Mouse (Mus musculus) spleen, postnatal 14 days (tissue): ENCODE data around the gene Grb7.

ENCODE experiments used
- DNase-seq, 2 experiments: peaks; one replicate each; pipeline ENCODE4 v3.0.0; 2021 to 2022; ENCODE audit warnings: low spot score in 2 of 2

Gene Grb7

GRCm38 (mm10) chr11:98469761-98470714 is 23.8 kb downstream of the Grb7 start:
- DNase-seq: no peak

- no peak for DNase-seq
These were observed 24.6 kb downstream of the Grb7 start for GRCm38 (mm10) chr11:98470795-98471194.

GRCm38 (mm10) chr11:98472696-98473095 is 26.5 kb downstream of the Grb7 start:
- no peak for DNase-seq

GRCm38 (mm10) chr11:98473916-98474479 is 27.8 kb downstream of the Grb7 start:
- no peak for DNase-seq

GRCm38 (mm10) chr11:98474967-98475366 is 28.8 kb downstream of the Grb7 start:
- no peak for DNase-seq

- no peak for DNase-seq
These were observed 29.6 kb downstream of the Grb7 start for GRCm38 (mm10) chr11:98475630-98476433.

- DNase-seq: no peak
These were observed 30.2 kb downstream of the Grb7 start for GRCm38 (mm10) chr11:98476434-98476807.

- DNase-seq: no peak
These were observed 31.0 kb downstream of the Grb7 start for GRCm38 (mm10) chr11:98477011-98477701.

- no peak for DNase-seq
These were observed 33.1 kb downstream of the Grb7 start for GRCm38 (mm10) chr11:98479026-98479939.

- DNase-seq: no peak
These were observed 33.8 kb downstream of the Grb7 start for GRCm38 (mm10) chr11:98479940-98480497.

- no peak for DNase-seq
These were observed 35.0 kb downstream of the Grb7 start for GRCm38 (mm10) chr11:98481231-98481630.

GRCm38 (mm10) chr11:98482067-98482466 is 35.9 kb downstream of the Grb7 start:
- no peak for DNase-seq

- DNase-seq: no peak
These were observed 39.6 kb downstream of the Grb7 start for GRCm38 (mm10) chr11:98485749-98486148.

- DNase-seq: no peak
These were observed 41.4 kb downstream of the Grb7 start for GRCm38 (mm10) chr11:98487526-98488040.

- DNase-seq: no peak
These were observed 42.5 kb downstream of the Grb7 start for GRCm38 (mm10) chr11:98488540-98489234.

GRCm38 (mm10) chr11:98491571-98491970 is 45.4 kb downstream of the Grb7 start:
- no peak for DNase-seq

- DNase-seq: no peak
These were observed 46.8 kb downstream of the Grb7 start for GRCm38 (mm10) chr11:98492959-98493358.

- no peak for DNase-seq
These were observed 47.2 kb downstream of the Grb7 start for GRCm38 (mm10) chr11:98493394-98493793.

- DNase-seq: no peak
These were observed 49.1 kb downstream of the Grb7 start for GRCm38 (mm10) chr11:98495176-98495719.
